Mouse (Mus musculus): ENCODE measurements around the gene Gm20388.
"Not testable (repeated sequence)": the region's sequence is repeated elsewhere in the genome, so short reads cannot be mapped to it uniquely, and the experiment has no call there.

The Gm20388 gene

GRCm38 (mm10) chr8:123575386-123575785 is 3664.7 kb downstream of the Gm20388 start:
- DNase-seq (ENCODE audit: low spot score in 2 of 2): peak in 1 of 2 experiments; percentile 6

- peak in 1 of 2 experiments; percentile 22 for DNase-seq (ENCODE audit: low spot score in 2 of 2)
Measured at GRCm38 (mm10) chr8:123600666-123601172, 3690.1 kb downstream of the Gm20388 start.

GRCm38 (mm10) chr8:123601457-123601856 is 3690.8 kb downstream of the Gm20388 start:
- not testable (repeated sequence) for DNase-seq (ENCODE audit: low spot score in 2 of 2)

DNA sequence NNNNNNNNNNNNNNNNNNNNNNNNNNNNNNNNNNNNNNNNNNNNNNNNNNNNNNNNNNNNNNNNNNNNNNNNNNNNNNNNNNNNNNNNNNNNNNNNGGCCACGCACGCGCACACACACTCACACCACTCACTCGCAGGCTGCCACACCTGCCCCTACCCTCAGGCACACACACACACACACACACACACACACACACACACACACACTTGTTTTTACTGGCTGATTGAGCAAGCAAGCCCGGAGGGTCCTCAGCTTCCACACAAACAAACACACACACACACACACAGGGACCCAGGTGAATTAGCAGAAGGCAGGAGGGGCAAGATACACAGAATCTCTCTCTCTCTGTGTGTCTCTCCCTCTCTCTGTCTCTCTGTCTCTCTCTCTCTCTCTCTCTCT is 3702.0 kb downstream of the Gm20388 start:
- not testable (repeated sequence) for DNase-seq (ENCODE audit: low spot score in 2 of 2)

- DNase-seq (ENCODE audit: low spot score in 2 of 2): not testable (repeated sequence)
Measured at GRCm38 (mm10) chr8:123623523-123623922, 3712.9 kb downstream of the Gm20388 start.

- DNase-seq (ENCODE audit: low spot score in 2 of 2): no peak
Measured at GRCm38 (mm10) chr8:123624274-123624673, 3713.6 kb downstream of the Gm20388 start.

GRCm38 (mm10) chr8:123624702-123625101 is 3714.1 kb downstream of the Gm20388 start:
- DNase-seq (ENCODE audit: low spot score in 2 of 2): no peak

GRCm38 (mm10) chr8:123625717-123626116 is 3715.1 kb downstream of the Gm20388 start:
- DNase-seq (ENCODE audit: low spot score in 2 of 2): no peak

GRCm38 (mm10) chr8:123627410-123628147 is 3716.9 kb downstream of the Gm20388 start:
- DNase-seq (ENCODE audit: low spot score in 2 of 2): no peak

DNA sequence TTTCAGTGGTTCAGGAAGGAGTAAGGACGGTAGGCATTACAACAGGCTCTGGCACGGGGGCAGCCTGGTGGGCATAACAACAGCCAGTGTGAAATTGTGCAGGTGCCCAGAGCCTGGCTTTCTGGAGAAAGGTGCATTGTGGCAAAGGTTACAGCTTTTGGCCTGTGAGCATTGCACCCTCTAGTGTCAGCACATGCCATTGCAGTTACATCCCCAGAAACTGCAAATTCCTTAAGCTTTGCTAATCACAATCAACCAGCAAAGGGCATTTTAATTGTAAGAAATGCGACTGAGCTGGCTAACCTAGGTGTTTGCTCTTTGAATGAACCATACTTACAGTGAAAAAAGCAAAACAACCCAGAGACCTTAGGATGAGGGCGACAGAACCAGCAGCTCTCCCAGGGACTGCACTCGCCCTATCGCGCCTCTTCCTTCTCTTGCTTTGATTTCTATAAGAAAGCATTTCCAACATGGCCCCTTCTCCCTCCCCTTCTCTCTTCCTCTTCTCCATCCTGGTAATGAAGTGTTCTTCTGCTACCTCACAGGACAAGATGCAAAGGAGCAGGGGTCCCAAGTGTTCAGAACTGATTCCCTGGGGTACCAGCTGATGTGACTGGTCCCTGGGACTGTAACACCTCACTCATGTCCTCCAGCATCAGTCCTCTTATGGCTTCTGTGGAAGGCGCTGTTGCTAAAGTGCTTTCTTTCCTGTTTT is 3717.8 kb downstream of the Gm20388 start:
- DNase-seq (ENCODE audit: low spot score in 2 of 2): peak in 1 of 2 experiments; percentile 20

DNA sequence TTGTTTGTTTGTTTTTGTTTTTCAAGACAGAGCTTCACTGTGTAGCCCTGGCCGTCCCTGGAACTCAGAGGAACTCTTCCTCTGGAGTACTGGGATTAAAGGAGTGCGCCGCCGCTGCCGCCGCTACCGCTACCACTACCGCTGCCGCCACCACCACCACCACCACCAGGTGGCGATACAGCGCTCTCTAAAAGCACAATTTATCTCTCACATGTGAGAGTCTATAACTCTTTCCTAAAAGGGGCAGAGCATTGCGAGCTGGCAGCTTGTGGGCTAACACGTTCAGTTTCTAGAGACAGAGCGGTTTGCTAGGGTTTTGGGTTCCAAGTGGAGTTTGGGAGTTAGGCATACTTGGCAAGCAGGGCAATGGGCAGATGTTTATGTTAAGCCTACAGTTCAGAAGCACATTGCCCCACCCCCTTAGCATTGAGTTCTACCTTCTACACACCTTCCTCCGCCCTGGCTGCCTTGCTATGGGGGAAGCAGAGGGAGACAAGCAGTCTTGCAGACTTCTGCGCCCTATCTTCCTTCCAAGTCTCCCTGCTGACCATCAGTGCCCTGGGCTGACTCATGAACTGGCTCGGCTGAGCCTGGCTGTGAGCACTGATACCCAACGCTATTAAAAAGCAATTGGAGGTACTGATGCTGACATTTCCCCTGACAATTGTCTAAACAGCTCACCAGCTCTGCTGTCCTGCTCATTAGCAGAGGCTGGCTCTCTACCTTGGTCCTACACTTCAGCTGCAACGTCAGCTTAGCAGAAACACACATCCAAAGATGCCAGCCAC is 3718.5 kb downstream of the Gm20388 start:
- peak in 1 of 2 experiments; percentile 24 for DNase-seq (ENCODE audit: low spot score in 2 of 2)

GRCm38 (mm10) chr8:123630058-123630457 is 3719.4 kb downstream of the Gm20388 start:
- DNase-seq (ENCODE audit: low spot score in 2 of 2): no peak

GRCm38 (mm10) chr8:123630841-123631251 is 3720.2 kb downstream of the Gm20388 start:
- no peak for DNase-seq (ENCODE audit: low spot score in 2 of 2)

DNA sequence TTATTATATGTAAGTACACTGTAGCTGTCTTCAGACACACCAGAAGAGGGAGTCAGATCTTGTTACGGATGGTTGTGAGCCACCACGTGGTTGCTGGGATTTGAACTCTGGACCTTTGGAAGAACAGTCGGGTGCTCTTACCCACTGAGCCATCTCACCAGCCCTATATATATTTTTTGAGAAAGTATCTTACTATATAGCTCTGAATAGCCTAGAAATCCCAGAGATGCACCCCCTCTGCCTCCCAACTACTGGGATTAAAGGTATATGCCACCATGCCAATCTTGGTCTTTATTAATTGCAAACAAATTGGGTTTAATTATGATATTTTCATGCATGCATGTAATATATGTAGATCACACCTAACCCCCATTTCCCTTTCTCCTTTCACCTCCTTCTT is 3721.1 kb downstream of the Gm20388 start:
- not testable (repeated sequence) for DNase-seq (ENCODE audit: low spot score in 2 of 2)

DNA sequence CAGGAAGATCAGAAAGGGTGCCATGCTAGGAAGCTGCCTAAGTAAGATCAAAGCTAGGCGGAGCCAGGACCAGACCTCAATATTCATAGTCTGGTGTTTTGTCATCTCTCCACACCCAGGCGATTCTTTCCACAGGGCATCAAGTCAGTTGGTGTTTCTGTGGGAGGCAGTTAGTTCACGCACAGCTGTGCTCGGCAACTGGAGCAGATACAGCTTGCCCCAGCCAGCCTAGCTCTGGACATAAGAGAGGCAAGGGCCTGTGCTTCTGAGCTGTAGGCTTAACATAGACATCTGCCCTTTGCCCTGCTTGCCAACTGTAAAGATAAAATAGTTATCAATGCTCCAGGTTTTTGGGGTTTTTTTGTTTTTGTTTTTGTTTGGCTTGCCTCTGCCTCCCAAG is 3721.6 kb downstream of the Gm20388 start:
- no peak for DNase-seq (ENCODE audit: low spot score in 2 of 2)

DNA sequence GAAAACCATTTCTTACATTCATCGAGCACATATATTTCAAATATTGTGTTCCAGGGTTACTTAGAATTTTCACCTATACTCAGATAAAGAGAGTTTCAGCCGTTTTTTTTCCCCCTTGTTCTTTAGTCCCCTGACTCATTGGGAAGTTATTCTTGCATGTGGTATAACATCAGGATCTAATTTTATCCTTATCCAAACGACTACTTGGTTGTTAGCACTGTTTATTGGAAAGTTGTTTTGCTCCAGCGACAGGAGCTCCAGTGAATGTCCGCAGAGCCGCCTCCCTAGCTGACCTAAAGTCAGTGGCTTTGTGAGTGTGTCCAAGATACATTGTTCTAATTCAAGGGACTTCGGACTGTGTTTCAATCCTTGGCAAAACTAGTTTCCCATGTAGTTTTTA is 3723.2 kb downstream of the Gm20388 start:
- DNase-seq (ENCODE audit: low spot score in 2 of 2): no peak

- no peak for DNase-seq (ENCODE audit: low spot score in 2 of 2)
Measured at GRCm38 (mm10) chr8:123634395-123635131, 3723.9 kb downstream of the Gm20388 start.

DNA sequence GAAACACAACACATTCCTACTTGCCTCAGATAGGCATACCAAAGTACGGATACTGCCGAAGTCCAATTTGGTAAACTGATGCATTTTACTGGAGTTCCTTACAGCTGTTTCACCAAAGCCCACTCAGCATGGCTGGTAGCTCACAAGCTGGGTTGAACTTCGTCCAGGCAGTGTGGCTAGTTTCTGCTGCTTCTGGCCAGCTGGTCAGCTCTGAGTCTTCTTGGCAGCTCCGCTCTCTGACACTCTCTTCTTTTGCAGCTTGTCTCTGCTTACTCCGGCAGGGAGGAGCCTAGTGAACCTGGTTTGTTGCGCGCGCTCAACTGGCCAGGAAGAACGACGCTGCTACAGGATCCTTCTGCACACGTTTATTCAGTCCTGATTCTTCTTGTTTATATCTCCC is 3725.0 kb downstream of the Gm20388 start:
- no peak for DNase-seq (ENCODE audit: low spot score in 2 of 2)

- no peak for DNase-seq (ENCODE audit: low spot score in 2 of 2)
Measured at GRCm38 (mm10) chr8:123643330-123644051, 3732.8 kb downstream of the Gm20388 start.

GRCm38 (mm10) chr8:123645229-123645628 is 3734.6 kb downstream of the Gm20388 start:
- DNase-seq (ENCODE audit: low spot score in 2 of 2): no peak
